Mouse (Mus musculus) lung, postnatal 0 days (tissue): Measurements from ENCODE around the gene Plet1. TPM values are rescaled to one million over a fixed set of nuclear protein-coding genes. Genes with fewer than 3 reads are reported as not detected.

Source experiments
- ATAC-seq: fragments of 200-750 bp; cut with Nextera tagmentation; 2 replicates; pipeline ENCODE4 v1.8.0; 2017; ENCODE audit warnings: moderate library complexity
- DNase-seq: peaks from one replicate; pipeline ENCODE4 v3.0.0-alpha.2; 2016; ENCODE audit warnings: low spot score
- H3K27ac ChIP-seq: fragments of 300-500 bp; sonication (generic); 2 replicates; pipeline ENCODE4 v1.5.1; 2014; ENCODE audit warnings: antibody characterized with exemption, mild to moderate bottlenecking, low read length, mixed read lengths
- H3K27me3 ChIP-seq: fragments of 300-500 bp; sonication (generic); replicated peaks from 2 replicates; pipeline ENCODE4 v1.6.1; 2014; ENCODE audit warnings: low read length, mixed read lengths; ENCODE audit not compliant: insufficient read depth
- H3K36me3 ChIP-seq: fragments of 300-500 bp; sonication (generic); 2 replicates; pipeline ENCODE4 v1.6.1; 2014; ENCODE audit warnings: low read length, mixed read lengths; ENCODE audit not compliant: insufficient read depth
- H3K4me1 ChIP-seq: fragments of 300-500 bp; sonication (generic); 2 replicates; pipeline ENCODE4 v1.6.1; 2014; ENCODE audit warnings: antibody characterized with exemption, low read depth, low read length, mixed read lengths; ENCODE audit not compliant: insufficient read depth
- H3K4me2 ChIP-seq: fragments of 300-500 bp; sonication (generic); replicated peaks from 2 replicates; pipeline ENCODE4 v1.6.1; 2014; ENCODE audit warnings: low read depth, mild to moderate bottlenecking, low read length, moderate library complexity, mixed read lengths
- H3K4me3 ChIP-seq: fragments of 300-500 bp; sonication (generic); 2 replicates; pipeline ENCODE4 v1.5.1; 2014; ENCODE audit warnings: low read depth, low read length
- H3K9ac ChIP-seq: fragments of 300-500 bp; sonication (generic); replicated peaks from 2 replicates; pipeline ENCODE4 v1.6.1; 2014; ENCODE audit warnings: low read depth, mild to moderate bottlenecking
- H3K9me3 ChIP-seq: fragments of 300-500 bp; sonication (generic); 2 replicates; pipeline ENCODE4 v1.6.1; 2016; ENCODE audit warnings: low read length, mixed read lengths
- CTCF ChIP-seq: IDR thresholded peaks from 2 replicates; pipeline ENCODE4 v1.5.1; 2016; ENCODE audit warnings: antibody characterized with exemption, mild to moderate bottlenecking
- EP300 ChIP-seq: IDR thresholded peaks from 2 replicates; pipeline ENCODE4 v1.6.1; 2016; ENCODE audit warnings: antibody characterized with exemption, mild to moderate bottlenecking, control low read depth
- WGBS: fragments of 180-500 bp; shearing (Covaris S2); extraction: QIAGEN DNeasy Blood & Tissue Kit; methylation state at CpG from one replicate; pipeline ENCODE4 v1.1.7; 2014; 5-methylcytosine and 5-hydroxymethylcytosine counted together
- polyA plus RNA-seq: library from polyadenylated mRNA; unstranded; fragments of >200 nt; fragmentation: Nextera tagmentation; extraction: Ambion mirVana; gene quantifications from 2 replicates; pipeline ENCODE4 v1.2.1, GENCODE M21; 2015

The Plet1 gene
- polyA plus RNA-seq, 1 experiment from 2014 or later = 53.8 TPM

- 56% methylated on average over 7 of the region's 7 CpGs for WGBS
- Histone ChIP-seq H3K4me2 (no peak overlapping the region), H3K9ac (no peak overlapping the region), H3K4me3 (no peak overlapping the region), H3K9me3 (no peaks in the 10 kb centered on the region), H3K27me3 (no peaks in the 10 kb centered on the region), H3K36me3 (no peaks in the 10 kb centered on the region), H3K4me1 (no peaks in the 10 kb centered on the region; the same call in 1 of the 2 replicates), H3K27ac (no peak overlapping the region)
- DNase-seq = no peak
- no peak for ATAC-seq
- TF ChIP-seq CTCF = no peak
- TF ChIP-seq EP300 = no peak
These were observed 17.7 kb upstream of the Plet1 start for GRCm38 (mm10) chr9:50476651-50477050.

- DNase-seq = no peak
- H3K27ac ChIP-seq = no peak overlapping the region
- ATAC-seq = no peak
These were observed 17.1 kb upstream of the Plet1 start for GRCm38 (mm10) chr9:50477270-50477669.

GRCm38 (mm10) chr9:50478826-50479225 is 15.5 kb upstream of the Plet1 start:
- Histone ChIP-seq H3K36me3 (no peaks in the 10 kb centered on the region), H3K4me3 (no peak overlapping the region), H3K9ac (no peak overlapping the region), H3K27ac (peak overlapping the region; percentile 72), H3K9me3 (no peaks in the 10 kb centered on the region), H3K27me3 (no peaks in the 10 kb centered on the region), H3K4me1 (no peaks in the 10 kb centered on the region; the same call in 1 of the 2 replicates), H3K4me2 (no peak overlapping the region; the same call in 1 of the 2 replicates)
- WGBS = 8% methylated on average over 5 of the region's 5 CpGs
- peak; percentile 91 for DNase-seq
- peak; percentile 90 for ATAC-seq
- no peak for TF ChIP-seq EP300
- TF ChIP-seq CTCF = no peak

More at GRCm38 (mm10) chr9:50477270-50477669, 17.1 kb upstream of the Plet1 start:
- H3K4me1 ChIP-seq = no peaks in the 10 kb centered on the region; the same call in 1 of the 2 replicates
- H3K4me3 ChIP-seq = no peak overlapping the region
- H3K4me2 ChIP-seq = no peak overlapping the region
- no peaks in the 10 kb centered on the region for H3K36me3 ChIP-seq
- no peaks in the 10 kb centered on the region for H3K9me3 ChIP-seq
- H3K27me3 ChIP-seq = no peaks in the 10 kb centered on the region
- H3K9ac ChIP-seq = no peak overlapping the region
- TF ChIP-seq CTCF (no peak), EP300 (no peak)
- 55% methylated on average over 9 of the region's 9 CpGs for WGBS

GRCm38 (mm10) chr9:50479476-50479875 is 14.8 kb upstream of the Plet1 start:
- H3K27me3 ChIP-seq = no peaks in the 10 kb centered on the region
- no peaks in the 10 kb centered on the region for H3K36me3 ChIP-seq

GRCm38 (mm10) chr9:50482743-50483142 is 11.6 kb upstream of the Plet1 start:
- Histone ChIP-seq H3K36me3 (no peaks in the 10 kb centered on the region), H3K27me3 (no peaks in the 10 kb centered on the region), H3K4me2 (no peak overlapping the region), H3K4me1 (peaks cover 4% of the 10 kb centered on the region; the same call in 1 of the 2 replicates), H3K9me3 (no peaks in the 10 kb centered on the region), H3K4me3 (no peak overlapping the region), H3K27ac (no peak overlapping the region), H3K9ac (no peak overlapping the region)
- ATAC-seq (no peak), DNase-seq (no peak)
- 78% methylated on average over 8 of the region's 8 CpGs for WGBS
- TF ChIP-seq EP300 = no peak
- TF ChIP-seq CTCF = no peak

More at GRCm38 (mm10) chr9:50479476-50479875, 14.8 kb upstream of the Plet1 start:
- Histone ChIP-seq H3K4me1 (no peaks in the 10 kb centered on the region; the same call in 1 of the 2 replicates), H3K9me3 (no peaks in the 10 kb centered on the region), H3K4me3 (no peak overlapping the region), H3K27ac (peak overlapping the region; percentile 72; the same call in 1 of the 2 replicates), H3K9ac (no peak overlapping the region), H3K4me2 (no peak overlapping the region)
- 23% methylated on average over 8 of the region's 8 CpGs for WGBS
- DNase-seq (peak; percentile 57), ATAC-seq (peak; percentile 4; the same call in 1 of the 2 replicates)
- TF ChIP-seq EP300 (no peak), CTCF (no peak)

GRCm38 (mm10) chr9:50485521-50485920 is 8.8 kb upstream of the Plet1 start:
- no peak for TF ChIP-seq CTCF
- no peak for TF ChIP-seq EP300
- WGBS = 10% methylated on average over 10 of the region's 10 CpGs
- H3K9me3 ChIP-seq = no peaks in the 10 kb centered on the region
- DNase-seq (no peak), ATAC-seq (peak; percentile 56)
- peaks cover 4% of the 10 kb centered on the region; the same call in 1 of the 2 replicates for H3K4me1 ChIP-seq
- H3K36me3 ChIP-seq = no peaks in the 10 kb centered on the region
- no peak overlapping the region for H3K9ac ChIP-seq
- H3K4me2 ChIP-seq = peak overlapping the region; percentile 25; the same call in 1 of the 2 replicates
- H3K27ac ChIP-seq = no peak overlapping the region
- no peaks in the 10 kb centered on the region for H3K27me3 ChIP-seq
- no peak overlapping the region for H3K4me3 ChIP-seq

- H3K4me3 ChIP-seq = no peak overlapping the region
- TF ChIP-seq CTCF = no peak
- no peak for TF ChIP-seq EP300
- no peak overlapping the region for H3K27ac ChIP-seq
- H3K9me3 ChIP-seq = no peaks in the 10 kb centered on the region
- ATAC-seq (no peak), DNase-seq (no peak)
- H3K4me1 ChIP-seq = no peaks in the 10 kb centered on the region
- H3K27me3 ChIP-seq = no peaks in the 10 kb centered on the region
- no peak overlapping the region for H3K4me2 ChIP-seq
- no peaks in the 10 kb centered on the region for H3K36me3 ChIP-seq
- no peak overlapping the region for H3K9ac ChIP-seq
These were observed 3.5 kb upstream of the Plet1 start for GRCm38 (mm10) chr9:50490836-50491235.
